Mouse (Mus musculus) E14TG2a.4 (cell line): ENCODE measurements around the gene Myh9.
"Not testable (repeated sequence)": the region's sequence is repeated elsewhere in the genome, so short reads cannot be mapped to it uniquely, and the experiment has no call there.

Source experiments
- H3K27me3 ChIP-seq: 2 replicates; pipeline ENCODE4 v1.6.1; 2014; ENCODE audit warnings: low read length, control low read depth; ENCODE audit not compliant: insufficient read depth
- H3K36me3 ChIP-seq: 2 replicates; pipeline ENCODE4 v1.6.1; 2014; ENCODE audit warnings: low read length, control low read depth; ENCODE audit not compliant: insufficient read depth
- H3K4me1 ChIP-seq: replicated peaks from 2 replicates; pipeline ENCODE4 v1.6.1; 2014; ENCODE audit warnings: low read depth, low read length, control low read depth
- H3K4me3 ChIP-seq: replicated peaks from 2 replicates; pipeline ENCODE4 v1.5.1; 2014; ENCODE audit warnings: mild to moderate bottlenecking, low read length
- H3K9me3 ChIP-seq: 2 replicates; pipeline ENCODE4 v1.6.1; 2014; ENCODE audit warnings: low read length, control low read depth
- CTCF ChIP-seq: conservative IDR thresholded peaks from 2 replicates; pipeline ENCODE4 v1.5.1; 2014; ENCODE audit warnings: low read length
- NANOG ChIP-seq: IDR thresholded peaks from 2 replicates; pipeline ENCODE4 v1.6.1; 2014; ENCODE audit warnings: borderline replicate concordance, low read length, mixed read lengths
- POU5F1 ChIP-seq: IDR thresholded peaks from 2 replicates; pipeline ENCODE4 v1.6.1; 2014; ENCODE audit warnings: low read length, borderline replicate concordance

Gene Myh9

DNA sequence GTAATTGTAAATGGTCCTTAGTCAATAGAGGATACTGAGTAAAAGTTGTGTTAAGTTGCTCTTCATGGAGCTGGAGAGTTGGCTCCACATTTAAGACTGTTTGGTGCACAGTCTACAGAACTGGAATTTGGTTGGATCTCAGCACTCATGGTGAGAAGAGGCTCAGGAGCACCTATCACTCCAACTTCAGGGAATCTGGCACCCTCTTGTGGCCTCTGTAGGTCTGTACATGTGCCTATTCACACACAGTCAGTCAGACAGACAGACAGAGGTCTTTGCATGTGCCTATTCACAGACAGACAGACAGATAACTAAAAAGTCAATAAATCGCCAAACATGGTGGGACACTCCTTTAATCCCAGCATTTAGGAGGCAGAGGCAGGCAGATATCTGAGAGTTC, 91.5 kb downstream of the Myh9 start:
- Histone ChIP-seq H3K36me3 (no peaks in the 10 kb centered on the region), H3K4me3 (no peak overlapping the region), H3K27me3 (no peaks in the 10 kb centered on the region), H3K4me1 (peaks cover 7% of the 10 kb centered on the region), H3K9me3 (peaks cover 4% of the 10 kb centered on the region; the same call in 1 of the 2 replicates)
- no peak for TF ChIP-seq POU5F1
- TF ChIP-seq CTCF = peak; percentile 69

DNA sequence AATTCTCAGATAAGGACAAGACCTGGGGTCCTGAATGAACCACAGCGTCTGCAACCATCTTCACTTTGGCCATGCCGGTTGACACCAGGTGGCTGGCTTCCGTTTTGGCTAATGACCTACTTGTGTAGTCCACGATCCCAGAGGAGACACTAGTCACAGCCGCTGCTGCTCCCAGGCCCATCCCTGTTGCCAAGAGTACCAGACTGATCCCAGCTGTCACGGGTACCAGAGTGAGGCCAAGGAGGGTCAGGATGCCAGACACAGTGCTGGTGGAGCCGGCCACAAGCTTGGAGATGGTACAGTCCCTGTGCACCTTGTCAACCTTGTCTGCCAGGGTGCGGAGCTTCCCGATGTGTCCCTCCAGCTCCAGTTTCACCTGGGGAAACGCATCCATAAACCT, 92.3 kb downstream of the Myh9 start:
- H3K4me3 ChIP-seq = no peak overlapping the region
- H3K36me3 ChIP-seq = no peaks in the 10 kb centered on the region
- no peak for TF ChIP-seq CTCF
- TF ChIP-seq POU5F1 = no peak
- TF ChIP-seq NANOG = no peak
- peaks cover 4% of the 10 kb centered on the region; the same call in 1 of the 2 replicates for H3K9me3 ChIP-seq
- H3K27me3 ChIP-seq = no peaks in the 10 kb centered on the region
- H3K4me1 ChIP-seq = peaks cover 2% of the 10 kb centered on the region

DNA sequence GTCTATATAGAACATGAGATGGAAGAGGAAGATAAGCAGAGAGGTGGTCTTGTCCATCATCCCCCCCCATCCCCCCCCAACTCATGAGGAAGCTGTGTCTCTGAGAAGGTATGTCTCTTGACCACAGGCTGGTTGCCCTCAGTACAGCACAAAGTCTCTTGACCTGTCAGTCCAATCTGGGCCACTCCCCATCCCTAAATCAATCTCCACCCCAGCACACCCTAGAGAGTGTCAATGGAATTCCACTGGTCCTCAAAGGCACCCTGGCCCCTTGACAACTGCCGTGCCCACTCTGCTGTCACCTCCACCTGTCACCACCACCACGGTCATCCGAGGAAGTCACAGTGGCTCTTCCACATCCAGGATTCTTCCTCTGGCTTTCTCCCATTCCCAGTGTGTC, 93.6 kb downstream of the Myh9 start:
- peaks cover 4% of the 10 kb centered on the region; the same call in 1 of the 2 replicates for H3K9me3 ChIP-seq
- no peaks in the 10 kb centered on the region for H3K27me3 ChIP-seq
- no peak for TF ChIP-seq NANOG
- no peak for TF ChIP-seq POU5F1
- no peak for TF ChIP-seq CTCF
- H3K4me3 ChIP-seq = no peak overlapping the region
- H3K4me1 ChIP-seq = no peaks in the 10 kb centered on the region; the same call in 1 of the 2 replicates
- H3K36me3 ChIP-seq = no peaks in the 10 kb centered on the region

DNA sequence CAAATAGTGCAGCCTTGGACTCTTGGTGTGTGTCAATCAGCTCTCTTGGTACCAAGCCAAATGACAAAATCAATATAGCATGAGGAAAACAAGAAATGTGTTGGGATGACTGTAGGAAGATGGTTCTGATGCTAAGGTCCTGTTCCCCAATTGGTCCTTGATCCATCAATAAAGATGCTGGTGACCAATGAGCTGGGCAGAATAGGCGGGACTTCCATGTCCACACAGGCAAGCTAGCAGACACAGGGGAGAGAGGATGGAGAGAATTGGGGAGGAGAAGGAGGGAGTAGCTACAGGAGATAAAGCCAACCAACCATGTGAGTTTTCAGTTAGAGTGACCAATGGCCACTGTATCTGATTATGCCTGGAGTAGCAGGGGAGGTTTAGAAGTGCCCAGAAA, 95.6 kb downstream of the Myh9 start:
- no peaks in the 10 kb centered on the region for H3K36me3 ChIP-seq
- no peaks in the 10 kb centered on the region for H3K27me3 ChIP-seq
- H3K4me1 ChIP-seq = no peaks in the 10 kb centered on the region
- peaks cover 4% of the 10 kb centered on the region; the same call in 1 of the 2 replicates for H3K9me3 ChIP-seq
- no peak overlapping the region for H3K4me3 ChIP-seq
- no peak for TF ChIP-seq POU5F1
- TF ChIP-seq CTCF = no peak
- TF ChIP-seq NANOG = no peak

DNA sequence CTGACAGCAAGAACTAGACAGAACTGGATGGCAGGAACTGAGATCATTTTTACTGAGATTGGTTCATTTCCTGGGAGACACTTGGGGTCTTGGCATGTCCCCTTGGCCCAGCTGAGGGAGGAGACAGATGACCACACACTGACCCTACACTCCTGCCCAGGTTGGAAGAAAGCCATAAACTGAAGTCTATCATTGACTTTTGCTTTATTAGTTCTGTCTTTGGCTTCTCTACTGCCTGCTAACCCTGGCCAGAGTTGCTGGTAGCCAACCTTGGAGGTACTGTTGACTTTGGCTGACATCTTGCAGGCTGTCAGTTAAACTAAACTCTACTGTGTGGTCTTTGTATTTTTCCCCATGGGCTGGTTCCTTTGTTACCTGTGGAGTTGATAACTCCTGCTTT, 96.9 kb downstream of the Myh9 start:
- Histone ChIP-seq H3K4me1 (no peaks in the 10 kb centered on the region), H3K4me3 (no peak overlapping the region), H3K27me3 (no peaks in the 10 kb centered on the region), H3K36me3 (no peaks in the 10 kb centered on the region), H3K9me3 (peaks cover 4% of the 10 kb centered on the region; the same call in 1 of the 2 replicates)
- no peak for TF ChIP-seq POU5F1
- no peak for TF ChIP-seq NANOG
- TF ChIP-seq CTCF = no peak

- Histone ChIP-seq H3K9me3 (peaks cover 4% of the 10 kb centered on the region; the same call in 1 of the 2 replicates), H3K27me3 (no peaks in the 10 kb centered on the region), H3K4me1 (no peaks in the 10 kb centered on the region), H3K4me3 (no peak overlapping the region), H3K36me3 (no peaks in the 10 kb centered on the region)
- TF ChIP-seq CTCF (no peak), POU5F1 (no peak), NANOG (no peak)
Measured at GRCm38 (mm10) chr15:77744632-77745031, 97.3 kb downstream of the Myh9 start.

- H3K36me3 ChIP-seq, H3K4me1 ChIP-seq, H3K27me3 ChIP-seq, H3K9me3 ChIP-seq, H3K4me3 ChIP-seq: not testable (repeated sequence)
Measured at GRCm38 (mm10) chr15:77741556-77741955, 100.4 kb downstream of the Myh9 start.

DNA sequence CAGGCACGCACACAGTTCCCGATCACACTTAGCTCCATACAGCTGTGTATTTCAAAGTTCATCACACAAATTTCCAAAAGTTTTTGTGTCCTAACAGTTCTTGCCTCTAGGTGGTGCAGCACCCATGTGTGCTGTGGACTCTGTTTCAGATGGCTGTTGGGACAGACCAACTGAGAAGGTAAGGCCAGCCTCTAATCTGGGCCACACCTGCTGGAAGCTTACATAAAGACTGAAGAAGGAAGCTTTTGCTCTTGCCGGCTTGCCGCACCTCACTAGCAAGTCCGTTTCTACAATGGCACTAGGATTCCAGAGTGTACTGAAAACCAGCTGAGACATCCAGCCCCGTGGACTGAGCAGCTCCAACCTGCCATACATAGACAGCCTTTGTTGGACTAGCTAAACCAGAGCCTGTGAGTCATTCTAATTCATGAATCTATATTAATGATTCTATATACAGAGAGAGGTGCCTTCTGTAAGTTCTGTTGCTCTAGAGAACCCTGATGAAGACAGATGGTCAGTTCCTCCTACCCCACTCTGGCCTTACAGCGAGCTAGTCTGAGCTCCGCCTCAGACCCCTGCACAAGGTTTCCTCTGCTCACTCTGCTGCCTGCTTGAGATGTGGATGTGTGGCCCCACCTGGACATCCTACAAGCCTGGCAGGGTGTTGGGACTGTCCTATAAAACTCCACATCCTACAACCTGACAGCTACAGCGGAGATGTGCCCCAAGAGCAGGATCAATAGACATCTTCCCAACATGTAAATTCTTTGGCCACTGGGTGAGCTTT, 101.3 kb downstream of the Myh9 start:
- Histone ChIP-seq H3K9me3 (no peaks in the 10 kb centered on the region), H3K27me3 (no peaks in the 10 kb centered on the region), H3K4me1 (no peaks in the 10 kb centered on the region), H3K36me3 (no peaks in the 10 kb centered on the region), H3K4me3 (no peak overlapping the region)
- TF ChIP-seq CTCF = peak; percentile 25
- no peak for TF ChIP-seq NANOG

- H3K9me3 ChIP-seq, H3K4me1 ChIP-seq, H3K4me3 ChIP-seq, H3K36me3 ChIP-seq, H3K27me3 ChIP-seq: not testable (repeated sequence)
Measured at GRCm38 (mm10) chr15:77733903-77734302, 108.1 kb downstream of the Myh9 start.

DNA sequence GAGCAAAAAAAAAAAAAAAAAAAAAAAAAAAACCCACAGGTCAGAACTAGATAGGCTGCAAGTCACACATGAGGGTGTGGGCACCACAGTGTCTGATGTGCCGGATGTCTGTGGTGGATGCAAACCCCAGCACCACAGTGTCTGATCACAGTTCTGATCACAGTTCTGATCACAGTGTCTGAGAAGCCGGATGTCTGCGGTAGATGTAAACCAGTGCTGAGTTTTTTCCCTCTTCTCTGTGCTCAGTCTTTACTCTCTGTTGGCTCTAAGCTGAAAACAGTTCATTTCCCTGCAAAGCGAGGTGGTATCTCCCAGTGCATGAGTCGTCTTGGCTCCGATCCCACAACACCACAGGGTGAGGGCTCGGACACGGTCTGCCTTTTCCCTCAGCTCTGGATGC, 108.6 kb downstream of the Myh9 start:
- not testable (repeated sequence) for H3K36me3 ChIP-seq, H3K4me1 ChIP-seq, H3K9me3 ChIP-seq, H3K4me3 ChIP-seq, H3K27me3 ChIP-seq

GRCm38 (mm10) chr15:77732851-77733250, 109.1 kb downstream of the Myh9 start:
- not testable (repeated sequence) for H3K36me3 ChIP-seq, H3K27me3 ChIP-seq, H3K4me3 ChIP-seq, H3K4me1 ChIP-seq, H3K9me3 ChIP-seq
